Mouse (Mus musculus) C2C12 (cell line): ENCODE measurements around the gene Rsc1a1.

Experiments
- CEBPB ChIP-seq: IDR thresholded peaks from one replicate; pipeline ENCODE4 v1.6.1; 2011; ENCODE audit warnings: low read depth, mild to moderate bottlenecking, control low read depth, moderate library complexity
- CTCF ChIP-seq: IDR thresholded peaks from one replicate; pipeline ENCODE4 v1.5.1; 2011; ENCODE audit not compliant: control insufficient read depth, insufficient read depth, insufficient read length
- FOSL1 ChIP-seq: IDR thresholded peaks from one replicate; pipeline ENCODE4 v1.8.0; 2011; ENCODE audit warnings: mild to moderate bottlenecking, low read length; ENCODE audit not compliant: poor library complexity, insufficient read depth, severe bottlenecking
- MAX ChIP-seq: IDR thresholded peaks from one replicate; pipeline ENCODE4 v1.6.1; 2011; ENCODE audit warnings: mild to moderate bottlenecking, control low read depth
- MYOD1 ChIP-seq: IDR thresholded peaks from one replicate; pipeline ENCODE4 v1.6.1; 2011; ENCODE audit warnings: low read depth; ENCODE audit not compliant: control insufficient read depth, insufficient read length
- MYOG ChIP-seq: IDR thresholded peaks from one replicate; pipeline ENCODE4 v1.6.1; 2011; ENCODE audit not compliant: control insufficient read depth, insufficient read length; ENCODE audit errors: extremely low read depth
- USF1 ChIP-seq: IDR thresholded peaks from one replicate; pipeline ENCODE4 v1.6.1; 2011; ENCODE audit warnings: low read depth, mild to moderate bottlenecking, control low read depth, moderate library complexity

DNA sequence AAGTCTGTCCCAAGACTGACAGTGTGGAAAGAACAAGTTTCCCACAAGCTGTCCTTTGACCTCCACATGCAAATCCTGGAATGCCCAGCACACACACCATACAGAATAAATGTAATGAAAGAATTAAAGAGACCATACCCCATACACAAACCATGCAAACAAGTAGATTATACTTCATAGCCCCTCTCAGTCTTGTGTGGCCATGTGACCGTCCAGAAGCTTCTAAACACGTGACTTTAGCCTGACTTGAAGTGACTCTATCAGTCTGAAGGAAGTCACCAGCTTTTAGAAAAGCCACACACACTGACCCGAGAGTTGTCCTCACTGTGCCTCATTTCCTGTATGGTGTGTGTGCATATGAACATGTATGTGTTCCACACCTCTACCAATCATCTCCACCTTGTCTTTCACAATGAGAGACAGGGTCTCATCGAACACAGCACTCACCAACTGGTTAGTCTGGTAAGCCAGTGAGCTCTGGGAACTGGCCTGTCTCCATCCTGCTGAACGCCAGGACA, 8.9 kb downstream of the Rsc1a1 start:
- TF ChIP-seq CTCF (no peak), MAX (no peak), CEBPB (no peak), USF1 (no peak), MYOG (no peak), MYOD1 (no peak), FOSL1 (no peak)
